In the genomic region with DNA sequence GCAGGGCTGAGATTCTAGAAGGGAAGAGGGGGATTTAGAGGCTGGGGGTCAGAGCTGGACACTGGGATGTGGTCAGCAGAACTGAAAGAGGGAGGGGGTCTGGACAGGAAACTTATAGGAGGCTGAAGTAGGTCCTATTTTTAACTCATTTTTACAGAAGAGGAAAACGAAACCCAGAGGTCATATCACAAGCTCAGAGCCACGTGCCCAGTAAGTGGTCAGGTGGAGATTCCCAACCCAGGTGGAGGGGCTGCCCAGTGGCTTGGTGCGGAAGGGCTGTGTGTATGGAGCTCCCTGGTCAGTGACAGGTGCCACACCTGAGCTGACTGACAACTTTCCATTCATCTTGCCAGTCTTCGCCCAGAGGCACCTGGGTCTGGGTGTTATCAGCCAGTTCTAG, we compare ENCODE assay signal across 10 mouse cellular contexts. TPM values are rescaled to one million over a fixed set of nuclear protein-coding genes. Genes with fewer than 3 reads are reported as not detected.
A peak's percentile ranks its signal among the peaks of the same experiment; 100 is the strongest.
DNase-seq lines count a peak whose midpoint lies in the region; ATAC-seq and TF ChIP-seq lines count a peak whose summit lies in the region.
"Had no signal": no experiment of that assay in that cellular context is flagged by ENCODE, and none has a peak within 500 bp of the region (broad histone marks: within the 10 kb centered on the region; RNA-seq: fewer than 3 reads in every experiment).

No protein-coding gene starts in this region.

- no peak overlapping the region; the same call in 1 of the 2 replicates for H3K27ac ChIP-seq in forebrain, embryonic 12.5 days
- no peak overlapping the region for H3K27ac ChIP-seq in forebrain, embryonic 16.5 days (ENCODE audit: low read length)
- no peak overlapping the region for H3K27ac ChIP-seq in lung, embryonic 14.5 days (ENCODE audit: low read depth)
- no peak overlapping the region for H3K27ac ChIP-seq in hindbrain, embryonic 15.5 days (replicated peaks)
- no peak overlapping the region for H3K27ac ChIP-seq in midbrain, postnatal 0 days (ENCODE audit: low read depth, low read length)

- H3K9me3 ChIP-seq in forebrain, embryonic 12.5 days = no peaks in the 10 kb centered on the region
- no peaks in the 10 kb centered on the region for H3K9me3 ChIP-seq in forebrain, embryonic 16.5 days (ENCODE audit: control insufficient read depth, low read length)
- no peaks in the 10 kb centered on the region for H3K9me3 ChIP-seq in lung, embryonic 14.5 days (ENCODE audit: low read depth, low read length)
- no peaks in the 10 kb centered on the region for H3K9me3 ChIP-seq in hindbrain, embryonic 15.5 days
- no peaks in the 10 kb centered on the region for H3K9me3 ChIP-seq in midbrain, postnatal 0 days (ENCODE audit: low read length)

- no peak for ATAC-seq in forebrain, embryonic 12.5 days (ENCODE audit: low FRiP score)
- no peak for ATAC-seq in forebrain, embryonic 16.5 days
- ATAC-seq in lung, embryonic 14.5 days (ENCODE audit: insufficient read depth) = no peak
- ATAC-seq in hindbrain, embryonic 15.5 days (ENCODE audit: low FRiP score, low read depth) = no peak
- no peak for ATAC-seq in midbrain, postnatal 0 days (ENCODE audit: low FRiP score)

- peak overlapping the region; percentile 50; the same call in 1 of the 2 replicates for H3K4me3 ChIP-seq in forebrain, embryonic 12.5 days (replicated peaks)
- H3K4me3 ChIP-seq in forebrain, embryonic 16.5 days (replicated peaks; ENCODE audit: low read length) = no peak overlapping the region
- H3K4me3 ChIP-seq in lung, embryonic 14.5 days (ENCODE audit: low read depth, low read length) = peak overlapping the region; percentile 60; the same call in 1 of the 2 replicates
- no peak overlapping the region; the same call in 1 of the 2 replicates for H3K4me3 ChIP-seq in hindbrain, embryonic 15.5 days
- no peak overlapping the region for H3K4me3 ChIP-seq in midbrain, postnatal 0 days (ENCODE audit: low read depth, low read length)

- H3K4me1 ChIP-seq in forebrain, embryonic 12.5 days = peaks cover 27% of the 10 kb centered on the region
- H3K4me1 ChIP-seq in forebrain, embryonic 16.5 days (replicated peaks; ENCODE audit: control insufficient read depth, insufficient read depth, low read length) = peaks cover 23% of the 10 kb centered on the region
- H3K4me1 ChIP-seq in lung, embryonic 14.5 days (ENCODE audit: insufficient read depth) = 0 out of 2 replicates have a peak, but pooled peaks cover under 1% of the 10 kb centered on the region
- peaks cover 18% of the 10 kb centered on the region for H3K4me1 ChIP-seq in hindbrain, embryonic 15.5 days (replicated peaks)
- H3K4me1 ChIP-seq in midbrain, postnatal 0 days (ENCODE audit: insufficient read depth, low read length) = 0 out of 2 replicates have a peak, but pooled peaks cover under 1% of the 10 kb centered on the region

- H3K4me2 ChIP-seq in forebrain, embryonic 12.5 days = peak overlapping the region; percentile 80
- no peak overlapping the region for H3K4me2 ChIP-seq in forebrain, embryonic 16.5 days (ENCODE audit: low read length)
- H3K4me2 ChIP-seq in lung, embryonic 14.5 days = peak overlapping the region; percentile 89
- H3K4me2 ChIP-seq in hindbrain, embryonic 15.5 days = peak overlapping the region; percentile 67; the same call in 1 of the 2 replicates
- peak overlapping the region; percentile 18; the same call in 1 of the 2 replicates for H3K4me2 ChIP-seq in midbrain, postnatal 0 days (ENCODE audit: low read depth, low read length, poor library complexity, severe bottlenecking)

- H3K36me3 ChIP-seq in forebrain, embryonic 12.5 days (replicated peaks) = no peaks in the 10 kb centered on the region
- no peaks in the 10 kb centered on the region for H3K36me3 ChIP-seq in forebrain, embryonic 16.5 days (ENCODE audit: control insufficient read depth, insufficient read depth)
- no peaks in the 10 kb centered on the region for H3K36me3 ChIP-seq in lung, embryonic 14.5 days (ENCODE audit: insufficient read depth)
- no peaks in the 10 kb centered on the region for H3K36me3 ChIP-seq in hindbrain, embryonic 15.5 days
- no peaks in the 10 kb centered on the region for H3K36me3 ChIP-seq in midbrain, postnatal 0 days (ENCODE audit: insufficient read depth, low read length)

- no peak for DNase-seq in lung, embryonic 14.5 days
- DNase-seq in lung, adult 18-20 months = no peak
- no peak for DNase-seq in midbrain, postnatal 0 days (ENCODE audit: low spot score)
- DNase-seq in gastrocnemius, postnatal 4 days (ENCODE audit: low spot score in 2 of 2) = no peak
- DNase-seq in cerebellum, adult 9-11 months = no peak
- DNase-seq: kidney, postnatal 36 days; right cerebral cortex, adult 18-20 months had no signal

- H3K27me3 ChIP-seq in forebrain, embryonic 12.5 days = no peaks in the 10 kb centered on the region
- H3K27me3 ChIP-seq in forebrain, embryonic 16.5 days (replicated peaks; ENCODE audit: control insufficient read depth, insufficient read depth, low read length) = no peaks in the 10 kb centered on the region
- H3K27me3 ChIP-seq in lung, embryonic 14.5 days (ENCODE audit: insufficient read depth, low read length) = no peaks in the 10 kb centered on the region
- H3K27me3 ChIP-seq in hindbrain, embryonic 15.5 days = no peaks in the 10 kb centered on the region
- no peaks in the 10 kb centered on the region; the same call in 1 of the 2 replicates for H3K27me3 ChIP-seq in midbrain, postnatal 0 days (ENCODE audit: insufficient read depth, low read length)

- WGBS in forebrain, embryonic 12.5 days = 75% methylated on average over 4 of the region's 4 CpGs
- 79% methylated on average over 4 of the region's 4 CpGs for WGBS in forebrain, embryonic 16.5 days
- 66% methylated on average over 4 of the region's 4 CpGs for WGBS in lung, embryonic 14.5 days
- 80% methylated on average over 4 of the region's 4 CpGs for WGBS in hindbrain, embryonic 15.5 days
- 74% methylated on average over 4 of the region's 4 CpGs for WGBS in midbrain, postnatal 0 days

- peak overlapping the region; percentile 74; the same call in 1 of the 2 replicates for H3K9ac ChIP-seq in forebrain, embryonic 12.5 days
- H3K9ac ChIP-seq in forebrain, embryonic 16.5 days (replicated peaks; ENCODE audit: low read depth, low read length) = no peak overlapping the region
- no peak overlapping the region for H3K9ac ChIP-seq in lung, embryonic 14.5 days
- H3K9ac ChIP-seq in hindbrain, embryonic 15.5 days = no peak overlapping the region
- no peak overlapping the region for H3K9ac ChIP-seq in midbrain, postnatal 0 days (replicated peaks; ENCODE audit: low read length, poor library complexity, severe bottlenecking)

- TF ChIP-seq CTCF in lung, embryonic 14.5 days (IDR thresholded peaks at IDR 0.05; ENCODE audit: low read depth) = no peak
- no peak for TF ChIP-seq CTCF in midbrain, postnatal 0 days (IDR thresholded peaks at IDR 0.05)

RNA-seq across cellular contexts. Expression of gene Axl, which starts 1.5 kb away (rescaled TPM):
- 31.0 and 33.6 TPM in 2 replicates for polyA plus RNA-seq in forebrain, embryonic 12.5 days (2016; fragmentation: Nextera tagmentation; extraction: Ambion mirVana)
- 14.6 and 15.9 TPM in 2 replicates for polyA plus RNA-seq in forebrain, embryonic 16.5 days (2015; fragmentation: Nextera tagmentation; extraction: Ambion mirVana)
- 44.1 and 46.5 TPM in 2 replicates for polyA plus RNA-seq in lung, embryonic 14.5 days (2014; fragmentation: Nextera tagmentation; extraction: Ambion mirVana)
- 22.5 and 23.1 TPM in 2 replicates for polyA plus RNA-seq in hindbrain, embryonic 15.5 days (2015; fragmentation: Nextera tagmentation; extraction: Ambion mirVana)
- 22.2 and 28.1 TPM in 2 replicates for total RNA-seq in midbrain, postnatal 0 days (2014; rRNA removed)
- polyA plus RNA-seq in midbrain, postnatal 0 days (2015; fragmentation: Nextera tagmentation; extraction: Ambion mirVana) = 16.5 and 20.7 TPM in 2 replicates
- 100 to 1,000 TPM; 172 to 194 TPM for total RNA-seq in gastrocnemius, postnatal 4 days (2021)

RNA-seq across cellular contexts. Expression of gene Cyp2s1, which starts 29.7 kb away (rescaled TPM):
- polyA plus RNA-seq in forebrain, embryonic 12.5 days (2016; fragmentation: Nextera tagmentation; extraction: Ambion mirVana) = 0.51 and 0.55 TPM in 2 replicates
- 1.0 and 1.1 TPM in 2 replicates for polyA plus RNA-seq in forebrain, embryonic 16.5 days (2015; fragmentation: Nextera tagmentation; extraction: Ambion mirVana)
- polyA plus RNA-seq in lung, embryonic 14.5 days (2014; fragmentation: Nextera tagmentation; extraction: Ambion mirVana) = 3.2 and 3.8 TPM in 2 replicates
- polyA plus RNA-seq in hindbrain, embryonic 15.5 days (2015; fragmentation: Nextera tagmentation; extraction: Ambion mirVana) = 3.2 and 3.3 TPM in 2 replicates
- total RNA-seq in midbrain, postnatal 0 days (2014; rRNA removed) = 3.0 and 4.8 TPM in 2 replicates
- polyA plus RNA-seq in midbrain, postnatal 0 days (2015; fragmentation: Nextera tagmentation; extraction: Ambion mirVana) = 2.5 and 3.4 TPM in 2 replicates
- total RNA-seq in gastrocnemius, postnatal 4 days (2021) = under 1 TPM; 0.57 to 0.69 TPM

RNA-seq across cellular contexts. Expression of gene Hnrnpul1, which starts 32.4 kb away (rescaled TPM):
- polyA plus RNA-seq in forebrain, embryonic 12.5 days (2016; fragmentation: Nextera tagmentation; extraction: Ambion mirVana) = 78.4 and 86.0 TPM in 2 replicates
- 44.2 and 46.6 TPM in 2 replicates for polyA plus RNA-seq in forebrain, embryonic 16.5 days (2015; fragmentation: Nextera tagmentation; extraction: Ambion mirVana)
- polyA plus RNA-seq in lung, embryonic 14.5 days (2014; fragmentation: Nextera tagmentation; extraction: Ambion mirVana) = 80.3 and 82.0 TPM in 2 replicates
- polyA plus RNA-seq in hindbrain, embryonic 15.5 days (2015; fragmentation: Nextera tagmentation; extraction: Ambion mirVana) = 42.2 and 43.7 TPM in 2 replicates
- total RNA-seq in midbrain, postnatal 0 days (2014; rRNA removed) = 117 and 126 TPM in 2 replicates
- 41.8 and 47.8 TPM in 2 replicates for polyA plus RNA-seq in midbrain, postnatal 0 days (2015; fragmentation: Nextera tagmentation; extraction: Ambion mirVana)
- 100 to 1,000 TPM; 131 to 132 TPM for total RNA-seq in gastrocnemius, postnatal 4 days (2021)

Comparison
In these comparisons a context has a peak if more than half of its experiments do, and no peak if none do; other contexts are left out.
1. H3K4me3 ChIP-seq: peak in forebrain, embryonic 12.5 days (single experiment) and lung, embryonic 14.5 days (single experiment); none in forebrain, embryonic 16.5 days (single experiment), hindbrain, embryonic 15.5 days (single experiment) and midbrain, postnatal 0 days (single experiment).